Mouse (Mus musculus) bone marrow macrophage, adult 2 months (primary cell): ENCODE measurements around the gene C5ar2. TPM values are rescaled to one million over a fixed set of nuclear protein-coding genes. Genes with fewer than 3 reads are reported as not detected.
"Not testable (repeated sequence)": the region's sequence is repeated elsewhere in the genome, so short reads cannot be mapped to it uniquely, and the experiment has no call there.

Experiments used
- H3K27ac ChIP-seq: 2 replicates; pipeline ENCODE4 v1.5.1; 2012; ENCODE audit warnings: low read depth, low read length; ENCODE audit not compliant: insufficient read depth
- H3K4me1 ChIP-seq: 2 replicates; pipeline ENCODE4 v1.6.1; 2012; ENCODE audit warnings: low read length; ENCODE audit not compliant: control insufficient read depth, insufficient read depth
- H3K4me3 ChIP-seq: 2 replicates; pipeline ENCODE4 v1.5.1; 2012; ENCODE audit warnings: mild to moderate bottlenecking, low read length, moderate library complexity; ENCODE audit not compliant: insufficient read depth
- CTCF ChIP-seq: IDR thresholded peaks from 2 replicates; pipeline ENCODE4 v1.5.1; 2012; ENCODE audit warnings: low read depth, mild to moderate bottlenecking, low read length, moderate library complexity
- POLR2A ChIP-seq: IDR thresholded peaks from 2 replicates; pipeline ENCODE4 v1.6.1; 2012; ENCODE audit warnings: mild to moderate bottlenecking, low read depth, low read length, borderline replicate concordance
- polyA plus RNA-seq: library from polyadenylated mRNA; stranded (reverse); fragments of >200 nt; gene quantifications from 2 replicates; pipeline ENCODE4 v1.2.4, GENCODE M21; 2012; ENCODE audit not compliant: missing spikeins, insufficient read depth, insufficient read length

C5ar2 gene
- polyA plus RNA-seq, 1 experiment, result 18.4 TPM

DNA sequence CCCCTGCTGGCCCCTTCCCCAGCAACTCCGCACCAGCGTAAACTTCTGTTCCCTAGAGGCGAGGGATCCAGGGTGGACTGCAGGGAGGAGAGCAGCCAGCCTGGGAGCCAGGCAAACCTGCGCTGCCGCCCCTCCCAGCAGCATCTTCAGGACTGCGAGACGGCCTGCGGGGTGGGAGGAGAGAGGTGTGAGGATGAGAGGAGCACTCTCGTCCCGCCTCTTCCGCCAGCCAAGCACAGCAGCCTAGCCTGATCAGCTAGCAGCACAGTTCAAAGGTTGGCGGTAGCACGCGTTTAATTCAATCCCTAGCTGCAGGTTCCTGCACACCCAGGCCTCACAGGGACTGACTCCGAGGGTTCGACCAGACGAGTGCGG lies 29.8 kb upstream of the C5ar2 start:
- TF ChIP-seq CTCF (no peak), POLR2A (no peak)
- Histone ChIP-seq H3K4me1 (peaks cover 28% of the 10 kb centered on the region), H3K27ac (peak overlapping the region; percentile 41)

DNA sequence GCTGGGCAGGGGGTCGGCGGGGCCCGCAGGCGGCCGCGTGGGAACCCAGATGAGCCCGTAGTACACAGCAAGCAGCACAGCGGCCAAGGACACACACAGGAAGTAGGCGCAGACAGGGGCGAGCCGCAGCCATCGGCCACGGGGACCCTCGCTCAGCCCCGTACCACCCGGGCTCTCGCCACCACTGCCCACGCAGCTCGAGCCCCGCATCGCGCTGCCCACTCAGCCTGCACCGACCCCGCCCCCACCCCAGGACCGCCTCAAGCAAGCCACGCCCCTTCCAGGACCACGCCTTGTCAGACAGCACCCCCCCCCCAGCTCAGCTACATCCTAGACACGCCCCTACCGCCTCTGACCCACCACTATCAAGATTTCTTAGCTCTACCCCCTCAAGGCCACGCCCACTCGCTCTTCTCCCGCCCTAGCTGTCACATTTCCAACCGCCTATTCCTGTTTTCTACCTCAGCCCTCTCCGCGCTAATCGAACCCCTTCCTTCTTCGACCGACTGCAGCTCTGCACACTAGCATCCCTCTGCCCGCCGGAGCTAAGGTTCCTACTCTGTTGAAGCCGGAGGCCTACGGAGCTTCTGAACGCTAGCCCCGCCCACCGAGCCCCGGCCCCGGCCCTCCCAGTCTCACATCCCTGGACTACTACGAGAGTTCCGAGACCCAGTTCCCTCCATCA lies 29.3 kb upstream of the C5ar2 start, which contains the start of gene Inafm1:
TSS of gene Inafm1 (minus strand) at position 537 of the 685 bp plus-strand sequence.
- Histone ChIP-seq H3K4me3 (peak within 1 kb of the TSS; percentile 84), H3K27ac (peak within 1 kb of the TSS; percentile 41), H3K4me1 (peaks cover 28% of the 10 kb centered on the region)
- no peak for TF ChIP-seq POLR2A
- TF ChIP-seq CTCF, result no peak

More for the DNA sequence above, 29.8 kb upstream of the C5ar2 start:
- peak overlapping the region; percentile 63 for H3K4me3 ChIP-seq

DNA sequence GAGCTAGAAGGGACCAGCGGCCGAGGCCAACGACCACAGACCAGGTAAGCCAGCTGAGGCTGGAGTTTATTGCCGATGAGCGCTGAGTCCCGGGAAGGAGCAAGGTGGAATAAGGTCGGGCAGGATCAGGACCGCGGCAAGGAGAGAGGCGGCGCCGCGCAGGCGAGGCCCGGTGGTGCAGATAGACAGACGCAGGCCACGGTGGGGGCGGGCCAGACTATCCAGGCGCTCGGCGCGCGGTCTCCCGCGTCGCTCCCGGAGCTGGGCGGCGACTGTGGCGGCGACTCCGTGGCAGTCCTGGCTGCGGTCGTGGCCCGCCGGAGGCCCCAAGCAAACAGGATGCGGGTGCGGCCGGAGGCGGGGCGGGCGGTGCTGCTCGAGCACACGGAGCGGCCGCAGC lies 28.7 kb upstream of the C5ar2 start:
- H3K27ac ChIP-seq, result peak overlapping the region; percentile 37
- H3K4me3 ChIP-seq, result peak overlapping the region; percentile 84
- peaks cover 28% of the 10 kb centered on the region for H3K4me1 ChIP-seq
- no peak for TF ChIP-seq POLR2A
- TF ChIP-seq CTCF, result no peak

DNA sequence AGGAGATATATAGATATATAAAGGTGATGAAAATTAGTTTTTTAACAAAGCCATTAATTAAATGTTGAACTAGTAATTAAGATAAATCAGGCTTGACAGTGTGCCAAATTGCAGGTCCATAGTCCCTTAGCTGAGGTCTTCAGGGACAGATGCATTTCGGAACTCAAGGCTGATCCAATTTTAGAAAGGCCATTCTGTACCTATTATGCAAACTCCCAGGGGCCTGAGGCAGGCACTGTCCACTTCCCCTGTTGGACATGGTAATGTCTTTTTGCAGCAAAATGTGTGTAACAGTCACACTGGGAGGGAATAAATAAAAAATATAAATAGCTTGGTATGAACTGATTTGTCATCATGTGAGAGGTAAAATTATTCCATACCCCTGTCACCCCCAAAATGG lies 27.2 kb upstream of the C5ar2 start:
- no peak overlapping the region for H3K4me3 ChIP-seq
- H3K27ac ChIP-seq, result peak overlapping the region; percentile 9
- TF ChIP-seq CTCF, result no peak
- H3K4me1 ChIP-seq, result peaks cover 28% of the 10 kb centered on the region

DNA sequence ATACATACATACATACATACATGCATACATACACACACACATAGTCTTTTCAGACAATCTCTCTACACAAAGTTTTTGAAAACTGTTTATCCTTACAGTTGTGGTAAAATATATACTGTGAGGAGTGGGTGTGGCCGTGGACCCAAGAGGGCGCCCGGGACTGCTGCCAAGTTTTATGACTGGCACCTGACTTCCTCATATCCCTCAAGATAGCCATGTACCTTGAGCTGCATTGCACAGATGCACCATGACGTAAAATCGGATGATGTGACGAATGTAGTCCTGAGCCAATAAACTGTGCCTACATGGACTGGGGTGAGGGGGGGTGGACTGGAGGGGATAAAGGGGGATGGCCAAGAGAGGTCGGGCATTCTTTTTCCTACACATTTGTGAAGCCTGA lies 22.6 kb upstream of the C5ar2 start:
- not testable (repeated sequence) for H3K4me3 ChIP-seq, H3K27ac ChIP-seq
- H3K4me1 ChIP-seq, result peaks cover 35% of the 10 kb centered on the region

DNA sequence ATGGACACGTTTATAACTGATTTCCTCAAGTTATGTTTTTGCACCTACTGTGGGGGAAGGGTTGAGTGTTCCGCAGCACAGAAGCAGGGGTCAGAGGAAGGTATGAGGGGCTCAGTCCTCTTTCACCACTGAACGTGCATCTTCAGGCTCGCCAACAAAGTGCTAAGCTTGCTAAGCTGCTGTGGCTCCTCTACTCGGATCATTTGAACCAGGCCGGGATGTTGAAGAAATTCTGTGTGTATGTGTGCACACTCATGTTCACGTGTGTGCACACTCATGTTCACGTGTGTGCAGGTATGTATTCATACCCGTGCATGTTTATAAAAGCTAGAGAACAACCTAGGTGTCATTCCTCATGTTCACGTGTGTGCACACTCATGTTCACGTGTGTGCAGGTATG lies 21.9 kb upstream of the C5ar2 start:
- TF ChIP-seq POLR2A, result no peak
- no peak for TF ChIP-seq CTCF
- H3K4me3 ChIP-seq, result no peak overlapping the region

DNA sequence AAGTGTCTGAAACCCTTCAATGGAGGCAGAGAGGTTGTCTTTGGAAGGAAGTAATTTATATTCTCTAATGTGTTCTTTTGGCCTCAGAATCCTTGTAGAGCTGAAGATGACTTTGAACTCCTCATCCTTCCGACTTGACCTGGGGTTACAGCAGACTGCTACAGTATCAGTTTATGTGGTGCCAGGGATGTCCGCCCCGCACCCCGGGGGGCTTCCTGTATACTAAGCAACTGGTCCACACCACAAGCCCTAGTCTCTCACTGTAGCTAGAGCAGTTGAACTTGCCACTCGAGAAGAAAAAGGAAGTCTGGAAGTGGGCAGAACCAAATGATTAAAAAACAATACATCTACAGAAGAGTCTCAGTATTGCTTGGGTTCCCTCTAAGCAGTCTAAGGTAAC lies 19.9 kb upstream of the C5ar2 start:
- H3K4me1 ChIP-seq, result peaks cover 43% of the 10 kb centered on the region
- TF ChIP-seq POLR2A, result no peak
- TF ChIP-seq CTCF, result no peak
- no peak overlapping the region for H3K27ac ChIP-seq
- H3K4me3 ChIP-seq, result no peak overlapping the region

More for the DNA sequence above, 21.9 kb upstream of the C5ar2 start:
- Histone ChIP-seq H3K4me1 (peaks cover 33% of the 10 kb centered on the region), H3K27ac (no peak overlapping the region)

DNA sequence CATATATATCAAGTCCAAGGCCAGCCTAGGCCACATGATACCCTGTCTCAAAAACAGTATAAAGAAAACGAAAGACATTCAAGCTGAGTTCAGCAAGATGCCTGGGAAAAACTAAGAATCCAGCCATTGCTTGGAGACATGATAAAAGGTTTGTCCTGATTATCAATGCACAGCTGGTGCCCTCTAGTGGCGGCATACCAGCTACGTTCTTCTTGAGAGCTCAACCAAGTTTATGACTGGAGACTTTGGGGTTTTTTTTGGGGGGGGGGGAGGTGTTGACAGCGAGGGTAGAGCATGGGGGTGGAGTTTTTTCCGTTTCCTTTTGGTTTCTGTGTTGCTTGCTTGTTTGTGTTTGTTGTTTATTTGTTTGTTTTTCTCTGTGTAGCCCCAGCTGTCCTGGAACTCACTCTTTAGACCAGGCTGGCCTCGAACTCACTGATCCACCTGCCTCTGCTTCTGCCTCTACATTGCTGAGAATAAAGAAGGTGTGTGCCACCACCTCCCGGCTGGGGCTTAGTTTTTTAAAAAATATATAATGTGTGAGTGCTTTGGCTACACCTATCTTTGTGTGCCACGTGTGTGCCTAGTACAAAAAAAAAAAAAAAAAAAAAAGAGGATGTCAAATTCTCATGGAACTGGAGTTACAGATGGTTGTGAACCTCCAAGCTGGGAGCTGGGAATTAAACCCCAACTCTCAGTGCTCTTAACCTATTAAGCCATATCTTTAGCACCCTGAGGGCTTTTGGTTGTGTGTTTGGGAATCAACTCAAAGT lies 19.2 kb upstream of the C5ar2 start:
- TF ChIP-seq POLR2A (no peak), CTCF (peak; percentile 22; the same call in 1 of the 2 replicates)
- Histone ChIP-seq H3K27ac (no peak overlapping the region), H3K4me3 (no peak overlapping the region), H3K4me1 (peaks cover 43% of the 10 kb centered on the region)

DNA sequence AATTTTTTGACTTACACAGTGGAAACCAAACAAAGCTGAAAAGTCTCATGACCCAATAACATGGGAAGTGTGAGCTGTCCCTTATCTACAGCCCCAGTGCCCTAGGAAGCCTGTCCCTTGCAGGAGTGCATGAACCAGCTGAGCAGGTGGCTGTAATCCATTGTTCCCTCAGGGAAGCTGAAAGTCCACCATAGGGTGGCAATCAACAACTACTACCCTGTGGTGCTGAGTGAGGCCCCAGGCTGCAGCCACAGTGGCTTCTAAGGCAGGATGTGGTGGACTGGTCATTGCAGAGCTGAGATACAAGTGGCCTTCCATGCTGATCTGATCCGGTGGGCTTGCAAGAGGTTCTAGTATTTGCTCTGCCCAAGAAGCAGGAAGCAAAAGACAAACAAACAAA lies 17.1 kb upstream of the C5ar2 start:
- Histone ChIP-seq H3K27ac (peak overlapping the region; percentile 70), H3K4me3 (no peak overlapping the region), H3K4me1 (peaks cover 46% of the 10 kb centered on the region)
- TF ChIP-seq POLR2A (no peak), CTCF (no peak)

DNA sequence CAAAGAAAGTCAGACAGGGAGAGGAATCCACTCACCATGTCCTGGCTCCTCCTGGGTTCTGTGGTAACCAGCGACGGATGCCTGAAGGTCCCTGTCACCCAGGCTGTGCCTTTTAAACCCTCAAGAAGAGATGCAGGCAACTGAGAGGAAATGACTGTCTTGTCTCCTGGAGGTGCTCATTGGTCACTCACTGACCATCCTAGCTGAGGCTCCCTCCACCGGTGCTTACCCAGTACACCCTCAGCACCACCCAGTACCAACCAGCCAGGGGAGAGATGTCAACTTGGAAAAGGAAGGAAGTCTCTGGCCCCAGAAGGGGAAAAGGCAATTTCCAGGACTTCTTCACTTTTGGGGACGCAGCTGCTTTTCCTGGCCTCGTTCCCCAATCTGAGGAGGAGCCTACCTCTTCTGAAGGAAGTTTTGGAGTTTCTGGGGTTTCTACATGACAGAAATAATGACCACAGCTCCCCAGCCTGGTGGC lies 15.2 kb upstream of the C5ar2 start, which contains the start of gene C5ar1:
TSS of gene C5ar1 (minus strand) at position 431 of the 481 bp plus-strand sequence.
- Histone ChIP-seq H3K4me3 (peak within 1 kb of the TSS; percentile 62), H3K27ac (peak within 1 kb of the TSS; percentile 93), H3K4me1 (peaks cover 48% of the 10 kb centered on the region)
- no peak for TF ChIP-seq CTCF
- no peak for TF ChIP-seq POLR2A
